8 mouse cellular contexts compared by ENCODE assay signal in genomic region chr5:140418489-140419441, GRCm38 (mm10). TPM values are rescaled to one million over a fixed set of nuclear protein-coding genes. Genes with fewer than 3 reads are reported as not detected.
A peak's percentile ranks its signal among the peaks of the same experiment; 100 is the strongest.
DNase-seq lines count a peak whose midpoint lies in the region; ATAC-seq and TF ChIP-seq lines count a peak whose summit lies in the region.

Eif3b (plus strand) TSS chr5:140419328.

- peak; percentile 98 for DNase-seq in Patski (ENCODE audit: low read depth, low spot score)
- DNase-seq in cerebellum, postnatal 14 days, result peak; percentile 91 to 92
- DNase-seq in frontal cortex, postnatal 14 days (ENCODE audit: low spot score in 2 of 2), result peak; percentile 82
- DNase-seq in layer of hippocampus, postnatal 25 days (ENCODE audit: extremely low spot score in 1 of 2, low spot score in 1 of 2), result peak; percentile 80 to 81
- peak; percentile 88 for DNase-seq in lung, postnatal 25 days (ENCODE audit: low spot score)
- DNase-seq in retina, embryonic 14.5 days (ENCODE audit: low spot score), result peak; percentile 95
- DNase-seq in thymus, postnatal 4 days, result peak; percentile 91

- peak; percentile 83 for ATAC-seq in Patski
- peak; percentile 94 for ATAC-seq in hindbrain, embryonic 13.5 days (ENCODE audit: low FRiP score)

- under 1% methylated on average over 65 of the region's 65 CpGs for WGBS in hindbrain, embryonic 13.5 days

- CTCF ChIA-PET in Patski (lab: Charles Lee), result interaction anchor here (1.0 to 1.5 kb wide), 2 partner anchors 60 to 83 kb away, joined by 3 to 4 read pairs; no protein-coding TSS in a partner anchor

- TF ChIP-seq CTCF in Patski (IDR thresholded peaks at IDR 0.05), result no peak

- H3K4me2 ChIP-seq in hindbrain, embryonic 13.5 days, result peak within 1 kb of the TSS; percentile 95

- H3K4me1 ChIP-seq in hindbrain, embryonic 13.5 days (replicated peaks), result peaks cover 33% of the 10 kb centered on the region

- H3K27ac ChIP-seq in hindbrain, embryonic 13.5 days, result peak within 1 kb of the TSS; percentile 94

- H3K36me3 ChIP-seq in hindbrain, embryonic 13.5 days, result peaks cover 14% of the 10 kb centered on the region

- peak within 1 kb of the TSS; percentile 100 for H3K4me3 ChIP-seq in hindbrain, embryonic 13.5 days

- in situ Hi-C loops in Patski (cut with MboI; ENCODE audit: low pct_unique_long_range_greater_than_20kb), result no loop called here

- no peaks in the 10 kb centered on the region for H3K27me3 ChIP-seq in Patski
- no peaks in the 10 kb centered on the region for H3K27me3 ChIP-seq in hindbrain, embryonic 13.5 days

- no peaks in the 10 kb centered on the region for H3K9me3 ChIP-seq in hindbrain, embryonic 13.5 days

- peak within 1 kb of the TSS; percentile 99 for H3K9ac ChIP-seq in hindbrain, embryonic 13.5 days

- POLR2A ChIA-PET in Patski (lab: Charles Lee), result interaction anchor here (0.6 to 1.5 kb wide), 5 partner anchors 21 to 1243 kb away, joined by 3 to 5 read pairs (median 3); no protein-coding TSS in a partner anchor

RNA-seq across cellular contexts. Expression of gene Eif3b, which starts in this region (rescaled TPM):
- polyA plus RNA-seq in Patski (2021), result 258 TPM
- polyA plus RNA-seq in hindbrain, embryonic 13.5 days (2015; fragmentation: Nextera tagmentation; extraction: Ambion mirVana), result 79.3 and 81.7 TPM in 2 replicates
- 10 to 100 TPM; 89.2 to 95.6 TPM for total RNA-seq in layer of hippocampus, postnatal 25 days (2021)

Comparison
In these comparisons a context has a peak if more than half of its experiments do, and no peak if none do; other contexts are left out.
1. Peak in every context shown above with its lines: DNase-seq, ATAC-seq, H3K4me3 ChIP-seq and H3K27ac ChIP-seq.